ENCODE assay signal across 17 mouse cellular contexts in genomic region chr17:79032782-79033181, GRCm38 (mm10).
"Had no signal": no experiment of that assay in that cellular context is flagged by ENCODE, and none has a peak within 500 bp of the region (broad histone marks: within the 10 kb centered on the region; RNA-seq: fewer than 3 reads in every experiment).

No protein-coding gene starts in this region.

- H3K4me3 ChIP-seq: midbrain, embryonic 12.5 days; myocyte; neural tube, embryonic 13.5 days; neural tube, embryonic 15.5 days had no signal

- H3K4me2 ChIP-seq: lung, embryonic 14.5 days; midbrain, embryonic 12.5 days; neural tube, embryonic 13.5 days; neural tube, embryonic 15.5 days had no signal

- H3K4me1 ChIP-seq: midbrain, embryonic 12.5 days; neural tube, embryonic 13.5 days; neural tube, embryonic 15.5 days had no signal

- DNase-seq: lung, adult 18-20 months; lung, embryonic 14.5 days; lung, postnatal 10 days; lung, postnatal 4 days; retina, postnatal 1 day; right cerebral cortex, adult 18-20 months; right cerebral cortex, postnatal 25 days; right cerebral cortex, postnatal 4 days; spleen, adult 18-20 months; thymus, adult 18-20 months; thymus, postnatal 14 days; thymus, postnatal 36 days had no signal

- H3K9me3 ChIP-seq: midbrain, embryonic 12.5 days; neural tube, embryonic 13.5 days; neural tube, embryonic 15.5 days had no signal

- H3K27ac ChIP-seq: liver, embryonic 14.5 days; midbrain, embryonic 12.5 days; neural tube, embryonic 13.5 days; neural tube, embryonic 15.5 days had no signal

- H3K36me3 ChIP-seq: midbrain, embryonic 12.5 days; neural tube, embryonic 13.5 days; neural tube, embryonic 15.5 days had no signal

- H3K27me3 ChIP-seq: midbrain, embryonic 12.5 days; neural tube, embryonic 13.5 days; neural tube, embryonic 15.5 days had no signal

- H3K9ac ChIP-seq: liver, embryonic 14.5 days; lung, embryonic 14.5 days; midbrain, embryonic 12.5 days; neural tube, embryonic 13.5 days; neural tube, embryonic 15.5 days had no signal
